Mouse (Mus musculus) v-Abl transformed pro-B cells (cell line): Measurements from ENCODE around the gene Rrp9.

Source experiments
- in situ Hi-C, 2 experiments: fragments of 400-800 bp; cut with MboI; formaldehyde crosslinking; loops; one replicate each; pipeline ENCODE4 v1.15.1; 2025; ENCODE audit not compliant: unreplicated experiment in 2 of 2

Rrp9 gene

GRCm38 (mm10) chr9:106469776-106470175, 6.0 kb upstream of the Rrp9 start:
- in situ Hi-C loops: loop anchor here (10.0 to 25.0 kb wide), 2 partner anchors 45 to 632 kb away; partner anchors contain the start of genes Col6a6 (in 1 of the 2) and Rpl29 (in 1 of the 2)

GRCm38 (mm10) chr9:106470991-106471750, 4.6 kb upstream of the Rrp9 start:
- in situ Hi-C loops: loop anchor here (10.0 to 25.0 kb wide), 2 partner anchors 46 to 634 kb away; partner anchors contain the start of genes Col6a6 (in 1 of the 2) and Rpl29 (in 1 of the 2)

GRCm38 (mm10) chr9:106471892-106472291, 3.9 kb upstream of the Rrp9 start:
- in situ Hi-C loops: loop anchor here (10.0 to 25.0 kb wide), 2 partner anchors 47 to 635 kb away; partner anchors contain the start of genes Col6a6 (in 1 of the 2) and Rpl29 (in 1 of the 2)

- in situ Hi-C loops: loop anchor here (10.0 to 25.0 kb wide), 2 partner anchors 48 to 635 kb away; partner anchors contain the start of genes Col6a6 (in 1 of the 2) and Rpl29 (in 1 of the 2)
Observed at GRCm38 (mm10) chr9:106472321-106472720, 3.4 kb upstream of the Rrp9 start.

GRCm38 (mm10) chr9:106473081-106473752, 2.5 kb upstream of the Rrp9 start:
- in situ Hi-C loops: loop anchor here (10.0 to 25.0 kb wide), 2 partner anchors 48 to 636 kb away; partner anchors contain the start of genes Col6a6 (in 1 of the 2) and Rpl29 (in 1 of the 2)

- in situ Hi-C loops: loop anchor here (10.0 to 25.0 kb wide), 2 partner anchors 49 to 636 kb away; partner anchors contain the start of genes Col6a6 (in 1 of the 2) and Rpl29 (in 1 of the 2)
Observed at GRCm38 (mm10) chr9:106473753-106474105, 2.0 kb upstream of the Rrp9 start.

- in situ Hi-C loops: loop anchor here (10.0 to 25.0 kb wide), 2 partner anchors 50 to 637 kb away; partner anchors contain the start of genes Col6a6 (in 1 of the 2) and Rpl29 (in 1 of the 2)
Observed at GRCm38 (mm10) chr9:106474456-106474855, 1.3 kb upstream of the Rrp9 start.

- in situ Hi-C loops: loop anchor here (5.0 to 10.0 kb wide), 2 partner anchors 50 to 258 kb away; partner anchors contain the start of gene Rpl29 (in 1 of the 2)
Observed at GRCm38 (mm10) chr9:106475046-106475445, 717 bp upstream of the Rrp9 start.

GRCm38 (mm10) chr9:106476002-106476923, 500 bp downstream of the Rrp9 start:
- in situ Hi-C loops: loop anchor here (5.0 to 10.0 kb wide), 2 partner anchors 51 to 259 kb away; partner anchors contain the start of gene Rpl29 (in 1 of the 2)

GRCm38 (mm10) chr9:106476924-106477484, 1.2 kb downstream of the Rrp9 start, which contains the start of gene Parp3:
Gene Parp3 (minus strand): TSS chr9:106476949.
- in situ Hi-C loops: loop anchor here (5.0 to 10.0 kb wide), 2 partner anchors 52 to 260 kb away; partner anchors contain the start of gene Rpl29 (in 1 of the 2)

GRCm38 (mm10) chr9:106477649-106478048, 1.9 kb downstream of the Rrp9 start:
- in situ Hi-C loops: loop anchor here (5.0 to 10.0 kb wide), 2 partner anchors 53 to 260 kb away; partner anchors contain the start of gene Rpl29 (in 1 of the 2)

- in situ Hi-C loops: loop anchor here (5.0 to 10.0 kb wide), 2 partner anchors 53 to 261 kb away; partner anchors contain the start of gene Rpl29 (in 1 of the 2)
Observed at GRCm38 (mm10) chr9:106478101-106478500, 2.3 kb downstream of the Rrp9 start.

- in situ Hi-C loops: no loop called here
Observed at GRCm38 (mm10) chr9:106480541-106480940, 4.8 kb downstream of the Rrp9 start.

- in situ Hi-C loops: no loop called here
Observed at GRCm38 (mm10) chr9:106481075-106481474, 5.3 kb downstream of the Rrp9 start.

GRCm38 (mm10) chr9:106481676-106482075, 5.9 kb downstream of the Rrp9 start:
- in situ Hi-C loops: no loop called here

- in situ Hi-C loops: no loop called here
Observed at GRCm38 (mm10) chr9:106482578-106483115, 6.9 kb downstream of the Rrp9 start.

GRCm38 (mm10) chr9:106483136-106483535, 7.4 kb downstream of the Rrp9 start:
- in situ Hi-C loops: no loop called here

- in situ Hi-C loops: no loop called here
Observed at GRCm38 (mm10) chr9:106483606-106484005, 7.8 kb downstream of the Rrp9 start.

- in situ Hi-C loops: no loop called here
Observed at GRCm38 (mm10) chr9:106485076-106485475, 9.3 kb downstream of the Rrp9 start.
